Mouse (Mus musculus) G1E (cell line): ENCODE results near the gene Dnaaf1. TPM values are rescaled to one million over a fixed set of nuclear protein-coding genes. Genes with fewer than 3 reads are reported as not detected.

ENCODE experiments used
- ATAC-seq: 2 replicates; pipeline ENCODE4 v1.8.0; 2016; ENCODE audit warnings: mild to moderate bottlenecking; ENCODE audit not compliant: insufficient number of reproducible peaks, poor library complexity, low FRiP score, severe bottlenecking; ENCODE audit errors: extremely low read depth
- DNase-seq: peaks from one replicate; pipeline ENCODE4 v3.0.0; 2012; ENCODE audit warnings: low spot score
- H3K27me3 ChIP-seq: 2 replicates; pipeline ENCODE4 v1.6.1; 2012; ENCODE audit warnings: mild to moderate bottlenecking, low read length, inconsistent platforms; ENCODE audit not compliant: insufficient read depth
- H3K36me3 ChIP-seq: replicated peaks from 2 replicates; pipeline ENCODE3; 2012; ENCODE audit warnings: mild to moderate bottlenecking, inconsistent platforms
- H3K4me1 ChIP-seq: 2 replicates; pipeline ENCODE4 v1.6.1; 2012; ENCODE audit warnings: low read depth, low read length, inconsistent platforms, mixed read lengths; ENCODE audit not compliant: insufficient read depth
- H3K4me3 ChIP-seq: 2 replicates; pipeline ENCODE4 v1.5.1; 2012; ENCODE audit warnings: low read depth, mild to moderate bottlenecking, inconsistent platforms, low read length, moderate library complexity, mixed read lengths
- H3K9me3 ChIP-seq: replicated peaks from 2 replicates; pipeline ENCODE4 v1.6.1; 2012; ENCODE audit warnings: inconsistent platforms
- CTCF ChIP-seq: IDR thresholded peaks from 2 replicates; pipeline ENCODE4 v1.5.1; 2012; ENCODE audit warnings: low read depth, low read length, inconsistent platforms, mixed read lengths
- GATA1 ChIP-seq: IDR thresholded peaks from 2 replicates; pipeline ENCODE4 v1.6.1; 2012; ENCODE audit warnings: borderline replicate concordance, low read length, inconsistent platforms, mixed read lengths
- GATA2 ChIP-seq: IDR thresholded peaks from 2 replicates; pipeline ENCODE4 v1.6.1; 2012; ENCODE audit warnings: low read depth, low read length, inconsistent platforms, borderline replicate concordance
- POLR2AphosphoS5 ChIP-seq: IDR thresholded peaks from 2 replicates; pipeline ENCODE4 v1.6.1; 2012; ENCODE audit warnings: low read depth, low read length, inconsistent platforms; ENCODE audit not compliant: insufficient replicate concordance
- TAL1 ChIP-seq: conservative IDR thresholded peaks from 2 replicates; pipeline ENCODE4 v1.6.1; 2012; ENCODE audit warnings: low read depth, low read length, inconsistent platforms, mixed read lengths
- polyA plus RNA-seq: library from polyadenylated mRNA; stranded (reverse); fragments of >175 nt; gene quantifications from 2 replicates; pipeline ENCODE4 v1.2.3, GENCODE M21; 2012
- total RNA-seq, 2 experiments: library from RNA; stranded (forward) in 1 of 2; stranded (reverse) in 1 of 2; fragments of 200-1000 nt in 1 of 2; fragments of >200 nt in 1 of 2; fragmentation: Nextera tagmentation in 1 of 2; gene quantifications; 2 replicates each; pipeline ENCODE4 v1.2.3; 2014 to 2017

Dnaaf1 gene
- total and polyA plus RNA-seq, 3 experiments, result 0.10 to 0.11 TPM; not detected in 1

- no peak for DNase-seq
- Histone ChIP-seq H3K9me3 (no peaks in the 10 kb centered on the region), H3K4me1 (no peaks in the 10 kb centered on the region), H3K4me3 (no peak overlapping the region), H3K36me3 (no peaks in the 10 kb centered on the region), H3K27me3 (peaks cover 11% of the 10 kb centered on the region)
- ATAC-seq, result no peak
- TF ChIP-seq GATA2 (no peak), TAL1 (no peak)
Observed at GRCm38 (mm10) chr8:119639798-119640197, 64.8 kb downstream of the Dnaaf1 start.

GRCm38 (mm10) chr8:119641058-119641457 is 66.0 kb downstream of the Dnaaf1 start:
- Histone ChIP-seq H3K4me3 (no peak overlapping the region), H3K36me3 (no peaks in the 10 kb centered on the region), H3K4me1 (no peaks in the 10 kb centered on the region), H3K9me3 (no peaks in the 10 kb centered on the region), H3K27me3 (peaks cover 4% of the 10 kb centered on the region; the same call in 1 of the 2 replicates)
- no peak for TF ChIP-seq GATA2
- no peak for TF ChIP-seq CTCF
- TF ChIP-seq TAL1, result no peak
- TF ChIP-seq GATA1, result no peak
- TF ChIP-seq POLR2AphosphoS5, result no peak
- ATAC-seq (no peak), DNase-seq (no peak)

- H3K27me3 ChIP-seq, result no peaks in the 10 kb centered on the region
- no peak for ATAC-seq
- H3K9me3 ChIP-seq, result peaks cover 6% of the 10 kb centered on the region
- no peak for DNase-seq
- no peak for TF ChIP-seq TAL1
- no peak for TF ChIP-seq GATA1
- no peak for TF ChIP-seq CTCF
- no peak for TF ChIP-seq GATA2
- TF ChIP-seq POLR2AphosphoS5, result no peak
- no peak overlapping the region for H3K4me3 ChIP-seq
- no peaks in the 10 kb centered on the region for H3K36me3 ChIP-seq
- H3K4me1 ChIP-seq, result no peaks in the 10 kb centered on the region
Observed at GRCm38 (mm10) chr8:119642960-119643359, 67.9 kb downstream of the Dnaaf1 start.

- H3K9me3 ChIP-seq, result peaks cover 6% of the 10 kb centered on the region
- DNase-seq (no peak), ATAC-seq (no peak)
- peaks cover under 1% of the 10 kb centered on the region; the same call in 1 of the 2 replicates for H3K27me3 ChIP-seq
- H3K4me3 ChIP-seq, result no peak overlapping the region
- no peaks in the 10 kb centered on the region for H3K36me3 ChIP-seq
- no peak for TF ChIP-seq GATA2
- no peak for TF ChIP-seq POLR2AphosphoS5
- no peak for TF ChIP-seq CTCF
- TF ChIP-seq GATA1, result no peak
- TF ChIP-seq TAL1, result no peak
- H3K4me1 ChIP-seq, result no peaks in the 10 kb centered on the region
Observed at GRCm38 (mm10) chr8:119644429-119644960, 69.5 kb downstream of the Dnaaf1 start.

GRCm38 (mm10) chr8:119644981-119645597 is 70.1 kb downstream of the Dnaaf1 start:
- no peak for ATAC-seq
- Histone ChIP-seq H3K36me3 (no peaks in the 10 kb centered on the region), H3K9me3 (peaks cover 6% of the 10 kb centered on the region), H3K4me1 (no peaks in the 10 kb centered on the region), H3K27me3 (peaks cover 2% of the 10 kb centered on the region; the same call in 1 of the 2 replicates), H3K4me3 (no peak overlapping the region)
- DNase-seq, result no peak
- TF ChIP-seq POLR2AphosphoS5 (no peak), TAL1 (no peak), GATA2 (no peak), GATA1 (no peak), CTCF (no peak)

- DNase-seq, result no peak
- ATAC-seq, result no peak
- Histone ChIP-seq H3K27me3 (peaks cover 2% of the 10 kb centered on the region; the same call in 1 of the 2 replicates), H3K4me1 (no peaks in the 10 kb centered on the region), H3K9me3 (peaks cover 6% of the 10 kb centered on the region), H3K4me3 (no peak overlapping the region), H3K36me3 (no peaks in the 10 kb centered on the region)
- TF ChIP-seq GATA1, result no peak
- TF ChIP-seq CTCF, result 0 out of 2 replicates have a peak, but pooled peaks have one; percentile 23
Observed at GRCm38 (mm10) chr8:119646197-119646596, 71.2 kb downstream of the Dnaaf1 start.
